Mouse (Mus musculus) left cerebral cortex, postnatal 14 days (tissue): ENCODE measurements at regions not wholly inside any gene's neighbourhood (a gene's known extent, or its start where the extent isn't known, plus 50 kb on each side); places are given as distances from the start of the nearest gene placed in this dataset.
"Not testable (repeated sequence)": the region's sequence is repeated elsewhere in the genome, so short reads cannot be mapped to it uniquely, and the experiment has no call there.

Experiments
- DNase-seq, 2 experiments: peaks; one replicate each; pipeline ENCODE4 v3.0.0; 2021 to 2022; ENCODE audit warnings: low spot score in 2 of 2, mixed read lengths in 1 of 2
- intact Hi-C: fragments of 180-260 bp; cut with DNase I; formaldehyde crosslinking; loops from one replicate; pipeline ENCODE4 v1.15.1; 2025

DNA sequence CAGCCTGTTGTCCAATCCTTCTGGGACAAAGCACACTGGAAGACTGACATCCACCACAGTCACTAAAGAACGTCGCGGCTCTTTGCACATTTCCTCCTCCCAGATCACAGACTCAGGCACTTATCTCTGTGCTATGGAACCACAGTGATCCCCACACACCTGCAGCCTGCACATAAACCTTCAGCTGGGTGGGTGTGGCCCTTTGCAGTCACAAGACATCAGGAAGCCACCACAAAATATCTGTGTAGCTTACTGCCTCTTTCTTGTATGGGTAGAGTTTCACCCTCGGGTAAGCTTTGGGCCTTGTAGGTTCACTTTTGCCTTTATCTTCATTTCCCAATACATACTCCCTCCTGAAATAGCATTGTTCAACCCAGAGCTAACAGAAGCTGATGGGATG lies 496.1 kb downstream of the Dad1 start:
- DNase-seq, intact Hi-C loops: not testable (repeated sequence)

- DNase-seq, intact Hi-C loops: not testable (repeated sequence)
Measured at GRCm38 (mm10) chr14:53757095-53757494, 496.8 kb downstream of the Dad1 start.

- no peak for DNase-seq
- intact Hi-C loops: no loop called here
Measured at GRCm38 (mm10) chr14:53750703-53751441, 503.0 kb downstream of the Dad1 start.

GRCm38 (mm10) chr14:53743552-53743951 lies 510.4 kb downstream of the Dad1 start:
- intact Hi-C loops, DNase-seq: not testable (repeated sequence)

GRCm38 (mm10) chr14:53742864-53743263 lies 511.0 kb downstream of the Dad1 start:
- DNase-seq, intact Hi-C loops: not testable (repeated sequence)

GRCm38 (mm10) chr14:53741246-53741645 lies 512.7 kb downstream of the Dad1 start:
- intact Hi-C loops: not testable (repeated sequence)
- DNase-seq: peak; percentile 58 to 60

DNA sequence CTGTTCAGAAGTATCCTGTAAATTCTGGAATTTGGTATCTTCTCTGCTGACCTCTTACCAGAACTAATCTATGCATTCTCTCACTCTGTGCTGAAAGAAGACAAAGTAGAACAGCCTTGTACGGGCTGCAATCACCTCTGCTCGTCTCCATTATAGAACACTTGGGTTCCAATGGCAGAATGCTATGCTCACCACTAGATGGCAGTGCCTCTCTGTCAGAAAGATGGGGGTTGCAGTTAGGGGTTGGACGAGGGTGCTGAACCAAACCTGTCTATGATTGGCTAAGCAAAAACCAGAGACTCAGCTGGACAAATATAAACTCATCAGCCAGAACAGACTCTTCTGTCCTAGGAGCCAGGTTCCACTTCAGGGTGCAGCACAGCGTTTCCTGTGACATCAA lies 515.9 kb downstream of the Dad1 start:
- DNase-seq, intact Hi-C loops: not testable (repeated sequence)

DNA sequence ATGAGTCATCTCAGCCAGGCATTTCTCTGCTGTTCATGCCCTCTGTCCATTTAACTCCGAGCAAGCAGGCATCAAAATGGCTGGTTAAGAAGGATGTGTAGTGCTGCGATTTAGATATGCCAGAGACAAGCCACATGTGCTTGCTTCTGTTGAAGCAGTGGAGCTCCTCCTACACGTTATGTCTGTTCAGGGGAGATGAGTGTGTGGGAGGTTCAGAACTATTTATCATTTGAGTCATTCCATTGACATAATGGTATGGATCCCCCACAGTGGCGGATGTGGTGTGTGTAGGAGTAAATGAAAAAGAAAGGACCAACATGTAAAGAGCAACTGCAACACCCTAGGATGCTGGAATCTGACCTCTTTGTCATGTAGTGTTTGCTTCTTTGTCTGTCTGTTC lies 517.6 kb downstream of the Dad1 start:
- DNase-seq: peak in 1 of 2 experiments; percentile 1
- intact Hi-C loops: not testable (repeated sequence)

GRCm38 (mm10) chr14:53731600-53731999 lies 522.3 kb downstream of the Dad1 start:
- intact Hi-C loops, DNase-seq: not testable (repeated sequence)

DNA sequence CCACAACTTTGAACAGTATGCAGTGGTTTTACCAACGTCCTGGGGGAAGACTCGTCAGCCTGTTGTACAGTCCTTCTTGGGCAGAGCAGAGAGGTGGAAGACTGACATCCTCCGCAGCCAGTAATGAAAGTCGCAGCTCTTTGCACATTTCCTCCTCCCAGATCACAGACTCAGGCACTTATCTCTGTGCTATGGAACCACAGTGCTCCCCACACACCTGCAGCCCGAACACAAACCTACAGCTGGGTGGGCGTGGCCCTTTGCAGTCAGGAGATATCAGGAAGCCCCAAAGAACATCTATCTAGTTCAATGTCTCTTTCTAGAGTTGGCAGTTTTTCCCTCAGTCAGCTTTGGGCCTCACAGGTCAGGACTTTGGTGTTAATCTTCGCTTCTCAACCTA lies 524.0 kb downstream of the Dad1 start:
- DNase-seq, intact Hi-C loops: not testable (repeated sequence)

DNA sequence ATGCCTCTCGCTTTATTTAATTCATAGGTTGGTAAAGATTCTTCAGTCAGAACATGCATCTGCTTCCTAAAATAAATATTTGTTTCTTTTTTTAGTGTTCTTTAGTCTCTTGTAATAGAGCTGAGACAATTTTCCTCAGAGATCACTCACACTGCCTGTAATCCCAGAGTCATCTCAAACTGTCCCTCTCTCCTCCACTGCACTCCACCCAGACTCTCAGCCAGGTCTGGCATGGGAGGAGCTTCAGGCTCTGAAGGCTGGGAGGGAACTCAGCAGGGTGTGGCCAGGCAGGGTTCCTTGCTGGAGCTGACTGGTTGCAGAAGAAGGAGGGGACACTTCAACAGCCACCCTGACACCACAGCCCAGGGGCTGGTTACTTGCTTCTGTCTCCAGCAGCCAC lies 524.8 kb downstream of the Dad1 start:
- intact Hi-C loops, DNase-seq: not testable (repeated sequence)

DNA sequence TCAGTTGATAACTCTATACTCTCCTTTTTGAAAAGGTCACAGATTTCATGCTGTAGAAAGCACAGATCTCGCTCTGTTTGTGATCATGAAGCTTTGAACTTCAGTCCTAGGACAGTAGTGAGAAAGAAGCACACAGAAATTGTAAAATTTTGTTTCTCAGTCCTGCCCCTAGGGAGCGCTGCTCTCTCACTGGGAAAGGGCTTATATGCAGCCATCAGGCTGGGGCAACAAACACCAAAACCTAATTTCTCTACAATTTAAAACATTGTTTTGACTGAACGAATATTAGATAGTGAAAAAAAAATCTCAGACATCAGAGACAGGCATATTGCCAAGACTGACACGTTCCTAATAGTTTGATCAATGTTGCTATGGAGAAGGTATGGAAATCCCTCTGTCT lies 527.0 kb downstream of the Dad1 start:
- intact Hi-C loops, DNase-seq: not testable (repeated sequence)

DNA sequence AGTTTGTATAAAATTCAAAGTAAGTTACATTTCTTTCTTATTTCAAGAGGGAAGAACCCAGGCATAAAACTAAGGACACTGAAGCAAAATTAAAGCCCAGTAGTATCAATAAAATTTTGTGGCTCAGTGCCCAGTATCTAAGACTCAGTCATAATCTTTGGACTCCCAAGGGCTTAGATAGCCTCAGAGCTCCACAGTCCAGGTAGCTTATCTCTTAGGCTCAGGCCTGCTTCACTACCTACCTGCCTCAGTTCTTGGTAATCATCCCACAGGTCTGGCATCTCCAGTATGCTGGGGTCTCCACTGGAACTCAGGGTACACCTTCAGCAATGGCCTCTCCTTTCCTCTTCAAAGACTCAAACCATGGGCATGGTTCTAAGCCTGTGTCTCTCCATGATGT lies 530.3 kb downstream of the Dad1 start:
- intact Hi-C loops: not testable (repeated sequence)

DNA sequence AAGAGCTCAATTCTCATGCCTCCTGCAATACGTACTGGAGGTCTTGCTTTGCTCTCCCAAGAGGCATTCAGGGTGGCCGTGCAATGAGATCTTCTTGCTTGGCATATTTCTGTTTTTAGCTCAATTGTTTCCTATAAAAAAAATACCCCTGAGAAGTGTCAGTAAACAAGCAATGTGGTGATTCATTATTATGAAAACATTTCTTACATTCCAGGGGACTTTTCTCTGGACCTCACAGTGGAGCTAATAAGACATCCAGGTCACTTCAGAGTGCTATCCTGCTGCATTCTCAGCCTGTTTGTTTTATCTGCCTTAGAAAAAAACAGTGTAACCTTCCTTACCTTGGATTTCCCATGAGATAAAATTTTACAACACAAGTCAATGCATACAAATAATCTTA lies 532.0 kb downstream of the Dad1 start:
- intact Hi-C loops, DNase-seq: not testable (repeated sequence)

More for the DNA sequence above, 530.3 kb downstream of the Dad1 start:
- not testable (repeated sequence) for DNase-seq

GRCm38 (mm10) chr14:53709627-53710026 lies 544.3 kb downstream of the Dad1 start:
- peak; percentile 28 to 30 for DNase-seq
- intact Hi-C loops: loop anchor here (10.0 kb wide), 1 partner anchor 95 kb away; no protein-coding TSS in a partner anchor

- intact Hi-C loops: loop anchor here (10.0 kb wide), 1 partner anchor 100 kb away; no protein-coding TSS in a partner anchor
- not testable (repeated sequence) for DNase-seq
Measured at GRCm38 (mm10) chr14:53704351-53704750, 549.6 kb downstream of the Dad1 start.

- intact Hi-C loops: loop anchor here (10.0 kb wide), 1 partner anchor 101 kb away; no protein-coding TSS in a partner anchor
- DNase-seq: not testable (repeated sequence)
Measured at GRCm38 (mm10) chr14:53703593-53703992, 550.3 kb downstream of the Dad1 start.

DNA sequence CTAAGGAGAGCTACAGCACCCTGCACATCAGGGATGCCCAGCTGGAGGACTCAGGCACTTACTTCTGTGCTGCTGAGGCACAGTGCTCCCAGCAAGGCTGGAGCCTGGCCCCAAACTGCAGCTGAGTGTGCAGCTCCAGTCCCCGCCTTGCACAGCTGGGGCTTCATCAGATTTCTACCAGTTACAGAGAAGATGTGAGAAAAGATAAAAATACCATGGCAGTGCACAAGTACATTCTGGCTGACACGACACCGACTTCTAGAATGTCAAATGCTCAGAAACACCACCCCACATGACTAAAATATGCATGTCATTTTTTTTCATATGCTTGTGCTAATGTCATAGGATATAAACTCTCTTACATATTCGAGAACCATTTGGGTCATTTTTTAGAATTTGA lies 569.8 kb downstream of the Dad1 start:
- peak in 1 of 2 experiments; percentile 31 for DNase-seq
- intact Hi-C loops: not testable (repeated sequence)

- intact Hi-C loops: not testable (repeated sequence)
Measured at GRCm38 (mm10) chr14:53683361-53684015, 570.4 kb downstream of the Dad1 start.

GRCm38 (mm10) chr14:53682679-53683078 lies 571.2 kb downstream of the Dad1 start:
- DNase-seq, intact Hi-C loops: not testable (repeated sequence)

More at GRCm38 (mm10) chr14:53683361-53684015, 570.4 kb downstream of the Dad1 start:
- DNase-seq: not testable (repeated sequence)
